Mouse (Mus musculus) mouse trophoblast stem cell (cell line): ENCODE measurements around the gene Ppa1.

Experiments
- in situ Hi-C, 2 experiments: fragments of 300-500 bp; cut with MseI, MboI; formaldehyde crosslinking; loops; 2 replicates in 1 of 2; 3 replicates in 1 of 2; pipeline ENCODE4 v1.15.1; 2025

Ppa1 gene

GRCm38 (mm10) chr10:61640363-61640762 lies 8.0 kb upstream of the Ppa1 start:
- in situ Hi-C loops: no loop called here

- in situ Hi-C loops: no loop called here
These were observed 1.8 kb upstream of the Ppa1 start for GRCm38 (mm10) chr10:61646557-61646956.

GRCm38 (mm10) chr10:61648737-61649645 lies 639 bp downstream of the Ppa1 start:
- in situ Hi-C loops: no loop called here

- in situ Hi-C loops: loop anchor here in 1 of 2 experiments (5.0 kb wide), 1 partner anchor 37 kb away; no protein-coding TSS in a partner anchor
These were observed 5.8 kb downstream of the Ppa1 start for GRCm38 (mm10) chr10:61654105-61654504.

- in situ Hi-C loops: loop anchor here (5.0 kb wide), 2 partner anchors 37 to 47 kb away; no protein-coding TSS in a partner anchor
These were observed 6.3 kb downstream of the Ppa1 start for GRCm38 (mm10) chr10:61654691-61655090.

GRCm38 (mm10) chr10:61655188-61655587 lies 6.8 kb downstream of the Ppa1 start:
- in situ Hi-C loops: loop anchor here in 1 of 2 experiments (5.0 kb wide), 1 partner anchor 48 kb away; no protein-coding TSS in a partner anchor

- in situ Hi-C loops: loop anchor here in 1 of 2 experiments (5.0 kb wide), 1 partner anchor 50 kb away; no protein-coding TSS in a partner anchor
These were observed 8.9 kb downstream of the Ppa1 start for GRCm38 (mm10) chr10:61656928-61657882.

- in situ Hi-C loops: loop anchor here in 1 of 2 experiments (5.0 kb wide), 1 partner anchor 51 kb away; no protein-coding TSS in a partner anchor
These were observed 9.6 kb downstream of the Ppa1 start for GRCm38 (mm10) chr10:61657985-61658384.

GRCm38 (mm10) chr10:61661887-61662286 lies 13.5 kb downstream of the Ppa1 start:
- in situ Hi-C loops: no loop called here

GRCm38 (mm10) chr10:61662391-61662988 lies 14.1 kb downstream of the Ppa1 start:
- in situ Hi-C loops: no loop called here

GRCm38 (mm10) chr10:61665111-61665510 lies 16.8 kb downstream of the Ppa1 start:
- in situ Hi-C loops: no loop called here

- in situ Hi-C loops: no loop called here
These were observed 17.3 kb downstream of the Ppa1 start for GRCm38 (mm10) chr10:61665651-61666050.

GRCm38 (mm10) chr10:61669289-61669688 lies 20.9 kb downstream of the Ppa1 start:
- in situ Hi-C loops: no loop called here

GRCm38 (mm10) chr10:61669896-61670295 lies 21.5 kb downstream of the Ppa1 start:
- in situ Hi-C loops: no loop called here

- in situ Hi-C loops: no loop called here
These were observed 22.4 kb downstream of the Ppa1 start for GRCm38 (mm10) chr10:61670758-61671157.

GRCm38 (mm10) chr10:61675935-61676334 lies 27.6 kb downstream of the Ppa1 start:
- in situ Hi-C loops: no loop called here

- in situ Hi-C loops: no loop called here
These were observed 31.2 kb downstream of the Ppa1 start for GRCm38 (mm10) chr10:61679545-61679944.

GRCm38 (mm10) chr10:61680015-61680913 lies 31.9 kb downstream of the Ppa1 start, which contains the start of gene Sar1a:
TSS of gene Sar1a (plus strand) at chr10:61680299.
- in situ Hi-C loops: no loop called here

GRCm38 (mm10) chr10:61689405-61689804 lies 41.1 kb downstream of the Ppa1 start:
- in situ Hi-C loops: no loop called here

GRCm38 (mm10) chr10:61693563-61693962 lies 45.2 kb downstream of the Ppa1 start:
- in situ Hi-C loops: no loop called here
